Mouse (Mus musculus): ENCODE results near the gene Ccdc106.
"Not testable (repeated sequence)": the region's sequence is repeated elsewhere in the genome, so short reads cannot be mapped to it uniquely, and the experiment has no call there.

Ccdc106 gene

DNA sequence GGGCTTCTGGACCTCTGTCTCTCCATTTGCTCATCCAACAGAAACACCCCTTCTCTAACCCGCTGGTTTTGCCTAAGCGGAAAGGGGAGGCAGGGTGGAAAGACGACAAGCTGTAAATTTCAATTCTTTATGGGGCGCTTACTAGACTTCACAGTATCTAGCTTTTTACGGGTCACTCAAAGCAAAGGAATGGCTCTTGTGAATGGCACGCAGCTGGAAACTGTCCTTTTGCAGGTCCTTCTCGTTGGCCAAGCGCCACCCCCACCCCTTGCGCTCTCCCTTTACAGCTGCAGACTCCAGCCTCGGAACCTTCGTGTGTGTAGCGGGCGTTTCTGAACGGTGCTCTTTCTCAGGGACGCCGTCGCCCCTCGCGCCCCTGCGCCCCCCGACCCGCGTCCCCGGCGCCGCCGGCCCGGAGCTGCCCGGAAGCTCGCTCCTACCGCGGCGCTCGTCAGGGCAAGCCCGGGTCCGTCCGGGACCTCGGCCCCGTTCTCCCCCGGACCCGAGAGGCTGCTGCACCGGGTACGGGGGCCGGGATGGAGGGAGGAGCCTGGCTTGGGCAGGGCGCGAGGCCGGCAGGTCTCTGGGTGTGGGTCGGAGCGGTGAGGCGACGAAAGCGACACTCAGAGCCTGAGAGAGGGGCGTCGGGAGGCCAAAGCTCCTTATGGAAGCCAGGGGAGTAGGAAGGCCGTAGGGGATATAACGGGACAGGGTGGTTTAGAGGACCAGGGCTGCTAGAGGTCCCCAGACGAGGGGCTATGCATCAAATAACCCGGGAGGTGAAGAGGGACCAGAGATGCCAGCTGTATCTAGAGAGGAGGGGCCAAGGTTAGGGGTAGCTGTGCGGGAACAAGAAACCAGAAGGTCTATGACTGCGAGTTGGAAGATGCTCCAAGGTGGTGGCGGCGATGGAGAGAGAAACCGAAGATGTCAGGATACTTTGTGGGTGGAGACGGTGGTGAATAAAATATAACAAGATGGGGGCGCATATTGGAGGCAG, 31.1 kb downstream of the Ccdc106 start, which contains the start of gene Zfp580:
Gene Zfp580 (plus strand): TSS at position 346 of the 1,000 bp plus-strand sequence.
- DNase-seq (ENCODE audit: low spot score in 2 of 2): peak; percentile 69 to 78

DNA sequence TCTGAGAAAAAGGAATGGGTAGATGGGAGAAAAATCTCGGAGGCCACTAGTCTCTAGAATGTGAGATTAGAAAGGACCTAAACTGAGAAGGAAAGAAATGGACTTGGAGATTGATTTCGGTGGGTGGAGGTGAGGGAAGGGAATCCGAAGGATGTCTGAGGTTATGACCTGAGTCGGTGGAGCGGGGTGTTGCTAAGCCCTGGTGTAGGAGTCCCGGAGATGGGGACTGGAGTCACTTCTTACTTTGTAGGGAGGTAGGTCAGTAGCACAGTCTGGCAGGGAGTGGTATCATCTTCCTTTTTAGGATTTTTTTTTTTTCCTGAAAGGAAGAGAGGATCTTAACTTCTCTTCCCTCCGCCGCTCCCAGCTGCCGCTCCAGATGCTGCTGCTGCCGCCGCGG, 32.1 kb downstream of the Ccdc106 start:
- no peak for DNase-seq (ENCODE audit: low spot score in 2 of 2)

DNA sequence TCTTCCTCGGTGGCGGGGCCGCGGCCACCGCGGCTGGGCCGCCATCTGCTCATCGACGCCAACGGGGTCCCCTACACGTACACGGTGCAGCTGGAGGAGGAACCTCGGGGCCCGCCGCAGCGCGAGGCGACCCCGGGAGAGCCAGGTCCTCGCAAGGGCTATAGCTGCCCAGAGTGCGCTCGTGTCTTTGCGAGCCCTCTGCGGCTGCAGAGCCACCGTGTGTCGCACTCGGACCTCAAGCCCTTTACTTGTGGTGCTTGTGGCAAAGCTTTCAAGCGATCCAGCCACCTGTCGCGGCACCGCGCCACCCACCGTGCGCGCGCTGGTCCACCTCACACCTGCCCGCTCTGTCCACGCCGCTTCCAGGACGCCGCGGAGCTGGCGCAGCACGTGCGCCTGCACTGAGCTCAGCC, 32.6 kb downstream of the Ccdc106 start:
- DNase-seq (ENCODE audit: low spot score in 2 of 2): no peak

DNA sequence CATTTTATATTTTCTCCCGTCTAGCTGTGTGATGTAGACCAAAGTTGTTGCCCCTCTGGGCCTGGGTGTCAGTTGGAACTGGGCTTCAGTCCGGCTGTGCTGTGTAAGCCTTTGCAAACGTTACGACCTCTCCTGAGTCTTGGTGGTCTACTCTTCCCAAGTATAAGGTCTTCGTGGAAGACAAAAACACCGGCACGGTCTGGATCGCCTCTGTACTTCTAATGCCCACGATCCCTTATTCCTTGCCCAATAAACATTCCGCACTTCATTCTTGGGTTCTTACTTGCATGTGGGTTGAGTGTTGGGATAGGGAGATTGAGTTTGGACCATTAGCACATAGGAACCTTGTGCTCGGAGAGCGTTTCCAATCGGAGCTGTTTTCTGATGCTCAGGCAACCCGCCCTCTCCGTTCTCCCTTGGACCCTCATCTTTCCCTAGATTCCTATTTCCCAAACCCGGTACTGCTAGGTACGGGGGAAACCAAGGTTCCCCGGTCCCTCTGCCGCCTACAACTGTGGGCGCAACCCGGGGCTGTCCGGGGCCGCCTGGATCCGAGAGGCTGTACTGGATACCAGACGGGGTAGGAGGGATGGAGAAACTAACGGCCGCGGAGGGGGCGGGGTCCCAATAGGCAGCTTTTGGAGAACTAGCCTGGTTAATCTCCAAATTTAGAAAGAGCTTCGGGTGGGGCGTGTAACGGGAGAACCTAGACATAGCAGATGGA, 33.3 kb downstream of the Ccdc106 start:
- DNase-seq (ENCODE audit: low spot score in 2 of 2): no peak

DNA sequence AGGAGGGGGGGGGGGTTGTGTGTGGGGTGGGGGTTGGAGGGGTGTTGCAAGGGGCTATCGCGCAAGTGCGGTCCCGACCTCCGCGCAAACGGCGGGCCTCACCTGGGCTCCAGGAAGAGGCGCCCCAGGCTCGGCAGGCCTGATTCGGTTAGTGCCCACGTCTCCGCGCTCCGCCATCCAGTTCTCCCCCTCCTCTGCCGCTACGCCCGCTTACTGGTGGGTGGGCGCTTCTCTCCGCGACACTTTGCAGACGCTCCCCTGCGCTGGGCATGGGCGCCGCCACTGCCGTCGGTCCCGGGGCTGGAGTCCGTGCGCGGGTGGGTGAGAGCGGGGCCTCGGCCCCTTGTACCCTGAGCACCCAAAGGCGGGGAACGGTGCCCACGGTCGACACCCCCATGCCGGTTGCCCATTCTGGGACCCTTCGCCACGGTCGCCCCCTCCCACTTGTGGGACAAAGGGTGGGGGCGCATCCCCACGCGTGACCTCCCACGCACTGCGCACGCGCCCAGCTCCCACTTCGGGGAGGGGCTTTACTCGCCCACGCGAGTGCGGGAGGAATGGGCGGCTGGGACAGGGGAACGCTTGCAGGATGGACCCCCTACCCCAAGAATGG, 36.4 kb downstream of the Ccdc106 start:
- DNase-seq (ENCODE audit: low spot score in 2 of 2): peak; percentile 74 to 75

- DNase-seq (ENCODE audit: low spot score in 2 of 2): no peak
These were observed 37.0 kb downstream of the Ccdc106 start for GRCm38 (mm10) chr7:5057381-5057780.

DNA sequence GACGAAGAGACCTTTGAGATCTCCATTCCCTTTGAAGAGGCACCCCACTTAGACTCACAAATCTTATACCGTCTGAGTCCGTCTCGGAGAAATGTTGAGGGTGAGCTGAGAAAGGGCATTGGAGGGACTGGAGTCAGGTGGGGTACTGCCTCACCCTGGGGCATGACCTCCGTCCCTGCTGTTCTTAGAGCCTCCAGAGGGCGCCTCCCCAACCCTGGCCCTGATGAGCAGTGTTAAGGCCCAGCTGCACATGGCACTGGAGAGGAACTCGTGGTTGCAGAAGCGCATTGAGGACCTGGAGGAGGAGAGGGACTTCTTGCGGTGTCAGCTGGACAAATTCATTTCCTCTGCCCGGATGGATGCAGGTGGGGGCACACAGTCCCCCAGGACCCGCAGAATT, 37.5 kb downstream of the Ccdc106 start:
- no peak for DNase-seq (ENCODE audit: low spot score in 2 of 2)

GRCm38 (mm10) chr7:5058631-5059030, 38.3 kb downstream of the Ccdc106 start:
- no peak for DNase-seq (ENCODE audit: low spot score in 2 of 2)

- DNase-seq (ENCODE audit: low spot score in 2 of 2): no peak
These were observed 39.1 kb downstream of the Ccdc106 start for GRCm38 (mm10) chr7:5059421-5059820.

DNA sequence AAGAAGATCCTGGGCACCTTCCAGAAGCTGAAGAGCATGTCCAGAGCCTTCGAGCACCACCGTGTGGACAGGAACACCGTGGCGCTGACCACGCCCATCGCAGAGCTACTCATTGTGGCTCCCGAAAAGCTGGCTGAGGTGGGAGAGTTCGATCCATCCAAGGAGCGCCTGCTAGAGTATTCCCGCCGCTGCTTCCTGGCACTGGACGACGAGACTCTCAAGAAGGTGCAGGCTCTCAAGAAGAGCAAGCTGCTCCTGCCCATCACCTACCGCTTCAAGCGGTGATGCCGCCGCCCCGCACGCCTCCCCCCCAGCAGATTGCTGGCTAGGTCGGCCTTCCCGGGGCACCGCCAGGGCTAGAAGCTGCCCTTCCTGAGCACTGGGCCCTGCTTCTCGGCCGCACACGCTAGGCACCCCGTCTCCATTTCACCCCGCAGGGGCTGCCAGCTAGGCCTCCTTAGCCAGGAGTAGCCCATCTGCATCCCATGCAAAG, 39.9 kb downstream of the Ccdc106 start:
- peak; percentile 74 to 78 for DNase-seq (ENCODE audit: low spot score in 2 of 2)

DNA sequence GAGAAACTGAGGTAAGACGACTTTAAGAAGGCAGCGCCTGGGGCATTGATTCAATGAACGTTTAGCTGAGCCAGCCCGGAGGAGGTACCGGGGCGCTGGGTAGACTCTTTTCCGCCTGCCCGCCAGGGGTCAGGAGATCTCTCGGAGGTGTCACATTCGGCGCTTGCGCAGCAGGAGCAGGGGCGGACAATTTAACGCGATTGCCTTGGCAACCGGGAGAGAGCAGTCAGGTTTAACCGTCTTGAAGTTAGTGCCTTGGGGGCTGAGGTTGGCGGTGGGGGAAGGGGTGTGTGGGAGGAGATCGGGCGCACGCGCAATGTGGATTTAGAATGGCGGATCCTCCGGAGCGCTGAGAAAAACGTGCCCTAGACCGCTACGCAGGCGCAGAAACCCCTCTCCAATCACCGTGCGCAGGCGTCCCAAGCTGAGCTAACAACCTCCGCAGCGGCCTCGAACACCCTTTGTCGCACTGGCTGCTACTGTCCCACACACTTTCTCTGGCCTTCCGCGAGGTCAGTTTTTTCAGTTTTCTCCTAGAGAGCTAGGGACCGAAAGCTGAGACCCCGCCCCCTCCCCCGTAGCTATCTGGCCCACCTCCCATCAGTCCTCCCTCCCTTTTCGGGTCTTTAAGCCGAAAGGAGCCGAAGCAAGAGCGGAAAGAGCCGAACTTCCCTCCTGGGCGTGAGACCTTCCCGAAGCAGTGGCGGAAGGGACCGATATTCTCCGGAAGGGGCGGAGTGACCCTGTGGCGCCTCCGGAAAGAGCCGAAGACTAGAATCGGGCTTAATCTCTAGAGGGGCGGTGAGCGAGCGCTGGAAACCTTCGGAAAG, 40.8 kb downstream of the Ccdc106 start:
- peak; percentile 97 to 99 for DNase-seq (ENCODE audit: low spot score in 2 of 2)

DNA sequence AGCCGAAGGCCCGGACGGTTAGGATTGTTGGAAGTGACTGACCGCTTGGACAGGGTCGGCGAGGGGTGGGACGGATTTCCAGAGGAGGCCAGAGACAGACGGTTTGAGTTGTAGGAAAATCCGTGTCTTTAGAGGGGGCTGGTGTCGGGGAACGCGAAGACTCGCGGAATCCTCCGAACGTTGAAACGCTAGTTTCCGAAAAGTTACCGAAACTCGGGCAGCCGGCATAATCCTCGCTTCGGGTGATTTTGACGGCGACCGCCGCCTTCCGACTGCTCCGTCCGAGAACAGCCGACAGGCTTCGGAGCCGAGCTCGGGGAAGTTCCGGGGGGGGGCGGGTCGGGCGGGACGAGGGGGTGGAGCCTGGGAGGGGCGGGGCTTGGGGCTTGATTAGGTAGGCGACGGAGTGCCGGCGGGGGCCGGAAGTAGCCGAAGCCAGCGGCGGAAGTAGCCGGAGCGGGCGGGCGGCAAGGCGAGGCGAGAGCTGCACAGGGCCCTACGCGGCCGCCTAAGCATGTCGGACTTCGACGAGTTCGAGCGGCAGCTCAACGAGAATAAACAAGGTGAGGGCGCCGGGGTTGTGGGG, 41.5 kb downstream of the Ccdc106 start, which contains the start of gene U2af2:
Gene U2af2 (plus strand): TSS at position 370 of the 586 bp plus-strand sequence.
- DNase-seq (ENCODE audit: low spot score in 2 of 2): peak; percentile 92 to 93

DNA sequence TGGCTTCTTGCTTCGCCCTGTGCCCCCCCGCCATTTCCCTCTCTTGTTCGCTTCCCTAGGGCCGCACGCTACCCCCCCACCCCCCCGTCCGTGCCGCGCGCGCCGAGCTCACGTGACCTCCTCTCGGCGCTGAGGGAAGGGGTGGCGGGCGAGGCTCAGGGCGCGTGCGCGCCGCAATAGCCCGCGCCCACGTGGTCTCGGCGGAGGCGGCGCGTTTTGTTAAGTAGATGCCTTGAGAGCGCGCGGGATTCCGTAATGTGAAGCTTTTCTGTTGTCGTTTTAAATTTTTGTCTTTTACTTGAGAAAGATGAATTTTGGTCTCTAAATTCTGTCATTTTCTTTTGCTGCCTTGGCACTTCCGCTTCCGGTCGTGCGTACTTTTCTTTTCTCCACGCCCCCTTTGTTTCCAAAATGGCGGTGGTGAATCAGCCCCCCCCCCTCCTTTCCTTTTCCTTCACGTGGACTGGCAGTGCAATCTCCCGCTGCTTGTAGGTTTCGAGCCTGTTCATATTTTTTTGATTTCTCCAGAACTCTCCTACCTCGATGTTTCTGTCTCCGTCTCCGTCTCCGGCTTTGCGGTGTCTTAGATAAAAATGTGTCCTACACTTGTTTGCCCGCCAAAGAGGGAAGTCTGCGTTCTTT, 42.1 kb downstream of the Ccdc106 start:
- no peak for DNase-seq (ENCODE audit: low spot score in 2 of 2)

GRCm38 (mm10) chr7:5064886-5065285, 44.5 kb downstream of the Ccdc106 start:
- DNase-seq (ENCODE audit: low spot score in 2 of 2): no peak

GRCm38 (mm10) chr7:5073586-5073985, 53.2 kb downstream of the Ccdc106 start:
- DNase-seq (ENCODE audit: low spot score in 2 of 2): no peak

DNA sequence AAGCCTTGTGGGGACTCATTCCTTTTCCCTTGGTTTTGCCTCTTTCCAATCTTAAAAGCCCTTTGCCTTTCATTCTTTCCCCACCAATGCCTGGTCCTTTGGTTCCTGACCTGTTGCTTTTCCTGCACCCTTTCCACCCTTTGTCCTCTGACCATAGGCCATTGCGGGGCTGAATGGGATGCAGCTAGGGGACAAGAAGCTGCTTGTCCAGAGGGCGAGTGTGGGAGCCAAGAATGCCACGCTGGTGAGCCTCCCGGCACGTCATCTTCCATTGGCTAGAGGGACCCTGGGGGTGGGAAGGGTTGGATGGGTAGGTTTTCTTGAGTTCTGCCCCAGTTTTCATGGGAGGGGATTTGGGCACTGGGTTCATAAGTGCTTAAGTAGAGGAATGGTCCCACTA, 54.6 kb downstream of the Ccdc106 start:
- DNase-seq (ENCODE audit: low spot score in 2 of 2): no peak

DNA sequence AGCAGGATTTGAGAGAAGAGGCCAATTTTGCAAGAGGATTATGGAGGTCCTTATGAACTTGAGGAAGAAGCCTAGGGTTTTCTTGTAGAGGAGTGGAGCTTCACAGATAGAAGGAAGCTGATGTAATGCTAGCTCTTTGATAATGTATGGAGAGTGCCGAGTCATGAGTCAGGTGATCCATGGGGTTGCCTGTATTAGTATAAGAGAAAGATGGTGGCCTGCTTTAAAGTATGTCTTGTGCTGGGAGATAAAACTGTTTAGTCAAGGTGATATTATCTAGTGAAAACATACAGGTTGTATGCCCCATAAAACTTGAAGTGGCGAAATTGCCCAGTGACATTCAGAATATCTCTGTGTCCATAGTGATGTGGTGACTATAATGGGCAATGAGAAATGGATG, 56.6 kb downstream of the Ccdc106 start:
- DNase-seq (ENCODE audit: low spot score in 2 of 2): no peak

DNA sequence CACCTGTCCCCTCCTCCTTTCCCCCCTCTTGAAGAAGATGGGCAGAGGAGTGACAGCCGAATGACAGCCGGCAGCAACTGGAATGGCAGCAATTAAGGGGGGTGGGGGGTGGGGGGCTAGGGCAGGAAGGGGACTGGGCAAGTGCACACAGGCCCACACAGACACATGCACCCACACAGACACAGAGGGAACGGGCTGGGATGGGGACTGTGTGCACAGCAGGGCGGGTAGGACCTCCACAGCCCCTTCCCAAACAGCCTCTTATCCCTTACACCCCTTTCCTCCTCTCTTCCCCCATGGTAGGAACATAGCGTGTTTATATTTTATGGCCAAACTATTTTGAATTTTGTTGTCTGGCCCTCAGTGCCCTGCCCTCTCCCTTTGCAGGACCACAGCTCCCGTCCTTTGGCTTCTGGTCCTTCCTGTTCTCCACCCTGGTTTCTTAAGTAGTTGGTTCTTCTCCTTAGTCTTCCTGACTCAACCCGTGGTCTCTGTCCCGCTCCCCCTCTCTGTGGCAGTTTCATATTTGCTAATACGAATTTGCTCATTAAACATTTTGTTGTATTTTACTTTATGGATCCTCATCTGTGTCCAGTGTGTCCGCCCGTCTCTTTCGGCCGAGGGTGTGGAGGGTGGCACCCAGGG, 59.1 kb downstream of the Ccdc106 start:
- not testable (repeated sequence) for DNase-seq (ENCODE audit: low spot score in 2 of 2)

DNA sequence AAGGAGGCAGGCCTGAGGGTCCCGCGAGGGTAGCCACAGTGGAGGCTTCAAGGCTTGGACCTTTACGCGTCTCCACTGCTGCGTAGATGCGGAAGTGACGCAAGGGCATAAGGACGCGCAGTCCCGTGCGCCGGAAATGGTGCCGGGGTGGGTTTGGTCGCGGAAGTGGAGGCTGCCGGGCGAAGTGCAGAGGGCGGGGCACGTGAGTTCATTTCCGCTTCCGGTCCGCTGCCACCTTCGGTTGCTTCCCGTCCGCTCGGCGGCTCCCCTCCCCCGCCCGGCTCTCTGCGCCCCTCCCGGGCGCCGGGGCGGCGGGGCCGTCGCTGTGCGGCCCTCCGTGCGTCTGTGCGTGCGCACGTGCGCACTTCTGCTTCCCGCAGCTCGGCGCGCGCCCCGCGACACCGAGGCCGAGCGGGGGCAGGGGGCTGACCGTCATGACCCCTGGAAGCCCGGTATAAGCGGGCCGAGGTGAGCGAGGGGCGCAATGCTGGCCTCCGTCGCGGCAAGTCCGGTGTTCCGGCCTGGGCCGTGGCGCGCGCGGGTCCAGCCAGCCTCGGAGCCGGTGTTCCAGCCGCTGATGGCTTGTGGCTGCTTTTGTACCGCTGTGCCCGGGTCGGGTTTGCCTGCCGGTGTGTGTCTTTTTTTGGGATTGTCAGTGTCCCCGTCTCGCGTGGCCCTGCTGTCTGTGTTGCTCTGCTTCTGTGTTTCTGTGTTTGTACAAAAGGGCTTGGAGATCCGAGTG, 59.8 kb downstream of the Ccdc106 start, which contains the start of gene Epn1:
Gene Epn1 (plus strand): TSS at position 226 of the 742 bp plus-strand sequence.
- DNase-seq (ENCODE audit: low spot score in 2 of 2): peak; percentile 95 to 97
